Mouse (Mus musculus) heart, embryonic 10.5 days (tissue): ENCODE measurements around the gene Ccdc155. TPM values are rescaled to one million over a fixed set of nuclear protein-coding genes. Genes with fewer than 3 reads are reported as not detected.

ENCODE experiments used
- DNase-seq: peaks from one replicate; pipeline ENCODE4 v3.0.0-alpha.2; 2017; ENCODE audit warnings: low spot score
- H3K27ac ChIP-seq: fragments of 300-500 bp; sonication (generic); 2 replicates; pipeline ENCODE4 v1.5.1; 2016; ENCODE audit warnings: mild to moderate bottlenecking
- H3K27me3 ChIP-seq: fragments of 300-500 bp; sonication (generic); 2 replicates; pipeline ENCODE4 v1.6.1; 2016; ENCODE audit warnings: mild to moderate bottlenecking; ENCODE audit not compliant: poor library complexity, insufficient read depth, severe bottlenecking
- H3K36me3 ChIP-seq: fragments of 300-500 bp; sonication (generic); 2 replicates; pipeline ENCODE4 v1.6.1; 2016; ENCODE audit warnings: mild to moderate bottlenecking, moderate library complexity
- H3K4me1 ChIP-seq: fragments of 300-500 bp; sonication (generic); 2 replicates; pipeline ENCODE4 v1.6.1; 2016; ENCODE audit warnings: mild to moderate bottlenecking
- H3K4me3 ChIP-seq: fragments of 300-500 bp; sonication (generic); 2 replicates; pipeline ENCODE4 v1.5.1; 2016; ENCODE audit warnings: mild to moderate bottlenecking, moderate library complexity
- H3K9me3 ChIP-seq: fragments of 300-500 bp; sonication (generic); 2 replicates; pipeline ENCODE4 v1.6.1; 2016; ENCODE audit warnings: mild to moderate bottlenecking, moderate library complexity
- WGBS: fragments of 180-500 bp; shearing (Covaris S2); methylation state at CpG from one replicate; pipeline ENCODE4 v1.1.7; 2016; 5-methylcytosine and 5-hydroxymethylcytosine counted together
- microRNA-seq: library from miRNA; unstranded; fragments of <30 nt; microRNA quantifications from one replicate; pipeline ENCODE4, GENCODE M21; 2017
- polyA plus RNA-seq: library from polyadenylated mRNA; unstranded; fragments of >200 nt; fragmentation: Nextera tagmentation; extraction: Ambion mirVana; gene quantifications from 2 replicates; pipeline ENCODE4 v1.2.1, GENCODE M21; 2016

Ccdc155 gene
- polyA plus RNA-seq, 1 experiment from 2014 or later: 0.88 TPM

- peaks cover 5% of the 10 kb centered on the region; the same call in 1 of the 2 replicates for H3K27me3 ChIP-seq
- no peak overlapping the region for H3K27ac ChIP-seq
- WGBS: 89% methylated on average over 3 of the region's 3 CpGs
- DNase-seq: no peak
- 0 out of 2 replicates have a peak, but pooled peaks cover 9% of the 10 kb centered on the region for H3K4me1 ChIP-seq
- no peaks in the 10 kb centered on the region for H3K9me3 ChIP-seq
- no peak overlapping the region for H3K4me3 ChIP-seq
- H3K36me3 ChIP-seq: peaks cover 48% of the 10 kb centered on the region
Observed at GRCm38 (mm10) chr7:45141319-45141718, 63.4 kb downstream of the Ccdc155 start.

DNA sequence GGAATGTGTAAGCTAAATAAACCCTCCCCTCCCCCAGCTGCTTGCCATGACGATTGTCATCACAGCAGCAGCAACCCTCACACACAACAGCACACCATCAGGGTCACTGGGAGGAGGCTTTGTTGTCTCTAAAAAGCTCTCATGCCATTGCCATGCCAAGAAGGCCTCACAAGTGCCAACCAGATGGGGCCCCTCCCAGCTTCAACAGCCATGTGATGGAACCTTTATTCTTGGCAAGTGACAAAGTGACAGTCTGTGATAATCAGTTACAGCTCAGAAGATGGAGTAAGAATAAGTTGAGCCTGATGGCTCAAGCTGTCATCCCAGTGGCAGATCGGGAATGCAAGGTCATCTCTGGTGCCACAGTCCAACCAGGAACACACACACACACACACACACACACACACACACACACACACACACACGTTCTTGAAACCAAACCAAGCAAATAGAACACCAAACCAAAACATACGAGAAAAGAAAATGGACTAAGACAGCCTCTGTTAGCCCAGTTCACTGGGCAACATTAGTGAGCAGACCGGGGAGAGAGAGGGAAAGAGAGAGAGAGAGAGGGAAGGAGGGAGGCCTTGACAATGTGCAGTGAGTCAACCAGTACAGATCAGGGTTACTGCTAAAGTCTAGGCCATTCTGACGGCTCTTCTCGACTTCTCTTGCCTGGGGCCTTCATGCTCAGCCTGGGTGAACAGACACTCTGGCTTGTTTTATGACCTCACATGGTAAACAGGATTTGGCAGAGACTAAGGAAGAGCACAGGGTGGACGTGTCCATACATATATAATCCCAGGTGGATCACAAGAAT is 64.6 kb downstream of the Ccdc155 start:
- DNase-seq: no peak
- peaks cover 15% of the 10 kb centered on the region for H3K27me3 ChIP-seq
- no peak overlapping the region for H3K4me3 ChIP-seq
- WGBS: 77% methylated on average over 8 of the region's 8 CpGs
- H3K27ac ChIP-seq: no peak overlapping the region
- peaks cover 17% of the 10 kb centered on the region for H3K4me1 ChIP-seq
- H3K36me3 ChIP-seq: peaks cover 36% of the 10 kb centered on the region
- H3K9me3 ChIP-seq: no peaks in the 10 kb centered on the region

- H3K4me3 ChIP-seq: no peak overlapping the region
- peaks cover 31% of the 10 kb centered on the region for H3K4me1 ChIP-seq
- WGBS: 87% methylated on average over 1 of the region's 1 CpGs
- H3K27me3 ChIP-seq: peaks cover 24% of the 10 kb centered on the region
- peaks cover 20% of the 10 kb centered on the region for H3K36me3 ChIP-seq
- no peak for DNase-seq
- H3K9me3 ChIP-seq: no peaks in the 10 kb centered on the region
- peak overlapping the region; percentile 42 for H3K27ac ChIP-seq
Observed at GRCm38 (mm10) chr7:45138403-45138802, 66.3 kb downstream of the Ccdc155 start.

GRCm38 (mm10) chr7:45137171-45138006 is 67.3 kb downstream of the Ccdc155 start:
- Histone ChIP-seq H3K36me3 (peaks cover 11% of the 10 kb centered on the region), H3K27me3 (peaks cover 24% of the 10 kb centered on the region), H3K4me1 (peaks cover 31% of the 10 kb centered on the region), H3K9me3 (no peaks in the 10 kb centered on the region), H3K27ac (peak overlapping the region; percentile 42), H3K4me3 (0 out of 2 replicates have a peak overlapping the region, but pooled peaks have one; percentile 16)
- 58% methylated on average over 12 of the region's 12 CpGs for WGBS
- DNase-seq: peak; percentile 91

DNA sequence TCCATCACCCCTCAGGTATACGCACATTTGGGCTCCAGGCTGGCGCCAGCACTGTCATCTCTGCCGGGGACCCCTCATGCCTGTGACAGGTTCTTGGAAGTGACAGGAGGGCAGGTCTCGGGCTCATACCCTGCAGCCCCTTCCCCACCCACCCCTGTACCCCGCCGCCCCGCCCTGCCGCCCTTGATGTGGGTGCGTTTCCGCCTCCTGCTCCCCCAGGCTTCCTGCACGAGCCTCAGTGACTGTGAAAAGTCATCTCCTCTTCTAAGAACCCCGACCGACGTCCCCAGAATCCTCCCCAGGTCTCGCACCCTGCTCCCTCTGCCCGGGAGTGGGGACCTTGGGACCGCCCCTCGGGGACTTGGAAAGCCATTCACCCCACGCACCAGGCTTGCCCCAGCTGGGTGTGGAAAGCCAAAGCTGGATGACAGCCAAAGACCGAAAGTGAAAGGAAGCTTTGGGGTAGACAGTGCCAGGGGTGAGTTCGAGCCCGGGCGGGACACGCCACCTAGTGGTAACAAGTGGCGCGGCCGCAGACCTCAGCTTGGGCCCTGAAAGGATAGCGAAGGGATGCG is 68.6 kb downstream of the Ccdc155 start, which contains the start of the genes Gm45713 and Flt3l:
TSS of gene Gm45713 (minus strand) at position 239 of the 575 bp plus-strand sequence.
TSS of gene Flt3l (minus strand) at position 440 of the 575 bp plus-strand sequence.
- peak; percentile 94 for DNase-seq
- Histone ChIP-seq H3K4me3 (peak within 1 kb of the TSS; percentile 78), H3K27ac (peak within 1 kb of the TSS; percentile 87), H3K9me3 (no peaks in the 10 kb centered on the region), H3K4me1 (peaks cover 39% of the 10 kb centered on the region), H3K36me3 (no peaks in the 10 kb centered on the region), H3K27me3 (peaks cover 30% of the 10 kb centered on the region)
- 4% methylated on average over 29 of the region's 29 CpGs for WGBS

DNA sequence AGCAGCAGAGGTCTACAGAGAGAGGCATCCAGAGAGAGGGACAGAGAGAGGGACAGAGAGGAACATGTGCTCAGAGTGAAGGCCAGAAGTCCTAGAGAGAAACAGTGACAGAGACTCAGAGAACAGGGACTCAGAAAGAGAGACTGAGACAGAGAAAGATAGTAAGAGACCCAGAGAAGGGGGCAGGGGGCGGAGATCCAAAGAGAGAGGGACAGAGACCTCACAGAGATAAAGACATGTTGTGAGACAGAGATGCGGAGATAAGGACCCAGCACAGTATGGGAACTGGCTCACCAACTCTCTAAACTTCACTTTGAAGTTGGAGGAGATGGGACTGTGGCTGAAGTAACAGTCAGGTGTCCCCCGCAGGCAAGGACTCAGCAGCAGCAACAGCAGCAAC is 69.3 kb downstream of the Ccdc155 start:
- Histone ChIP-seq H3K4me1 (peaks cover 39% of the 10 kb centered on the region), H3K27me3 (peaks cover 30% of the 10 kb centered on the region), H3K27ac (peak overlapping the region; percentile 87; the same call in 1 of the 2 replicates), H3K9me3 (no peaks in the 10 kb centered on the region), H3K4me3 (peak overlapping the region; percentile 78), H3K36me3 (no peaks in the 10 kb centered on the region)
- WGBS: 55% methylated on average over 3 of the region's 3 CpGs
- no peak for DNase-seq

DNA sequence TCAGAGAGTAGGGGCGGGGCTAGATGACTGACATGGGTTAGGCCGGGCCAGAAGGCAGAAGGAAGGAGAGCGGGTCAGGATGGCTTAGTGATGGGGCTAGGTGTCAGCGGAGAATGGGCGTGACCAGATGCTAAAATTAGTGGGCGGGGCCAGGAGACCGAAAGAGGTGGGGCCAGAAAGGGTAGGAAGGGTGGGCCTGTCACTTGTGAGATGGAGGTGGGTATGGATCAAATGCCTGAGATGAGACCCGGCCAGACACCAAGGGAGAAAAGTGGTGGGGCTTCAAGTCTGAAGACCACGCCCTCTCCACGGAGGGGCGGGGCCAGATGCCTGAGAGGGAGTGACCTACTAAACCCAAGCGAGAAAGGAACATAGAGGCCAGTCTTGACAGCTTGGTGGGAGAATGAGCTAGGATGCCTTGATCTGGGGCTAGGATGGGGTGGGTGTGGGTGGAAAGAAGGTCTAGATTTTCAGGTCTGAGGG is 70.1 kb downstream of the Ccdc155 start:
- DNase-seq: peak; percentile 88
- WGBS: 6% methylated on average over 12 of the region's 12 CpGs
- 0 out of 2 replicates have a peak overlapping the region, but pooled peaks have one; percentile 78 for H3K4me3 ChIP-seq
- no peaks in the 10 kb centered on the region for H3K9me3 ChIP-seq
- peaks cover 30% of the 10 kb centered on the region for H3K27me3 ChIP-seq
- H3K36me3 ChIP-seq: no peaks in the 10 kb centered on the region
- H3K27ac ChIP-seq: peak overlapping the region; percentile 87; the same call in 1 of the 2 replicates
- H3K4me1 ChIP-seq: peaks cover 36% of the 10 kb centered on the region

Small RNA genes within 50 kb of the gene (microRNA-seq; reads per million reads assigned to microRNA genes)
- gene Mir7055: not detected

Other genes starting within 250 kb of the Ccdc155 start
- 11.7 and 19.1 TPM in 2 replicates for gene Cpt1c, start 230.0 kb downstream of the Ccdc155 start, polyA plus RNA-seq
- gene Prmt1, start 218.3 kb downstream of the Ccdc155 start, polyA plus RNA-seq: 563 and 740 TPM in 2 replicates
- 61.8 and 71.1 TPM in 2 replicates for gene Irf3, start 207.2 kb downstream of the Ccdc155 start, polyA plus RNA-seq
- 44.9 and 57.9 TPM in 2 replicates for gene Bcl2l12, start 206.2 kb downstream of the Ccdc155 start, polyA plus RNA-seq
- gene Scaf1, start 188.5 kb downstream of the Ccdc155 start, polyA plus RNA-seq: 40.5 and 41.0 TPM in 2 replicates
- 50.5 and 57.5 TPM in 2 replicates for gene Rras, start 186.9 kb downstream of the Ccdc155 start, polyA plus RNA-seq
- 8.8 and 13.3 TPM in 2 replicates for gene Prr12, start 152.0 kb downstream of the Ccdc155 start, polyA plus RNA-seq
- gene Nosip, start 142.5 kb downstream of the Ccdc155 start, polyA plus RNA-seq: 59.9 and 65.2 TPM in 2 replicates
- gene Prrg2, start 142.2 kb downstream of the Ccdc155 start, polyA plus RNA-seq: 15.0 and 16.8 TPM in 2 replicates
- gene Rcn3, start 112.7 kb downstream of the Ccdc155 start, polyA plus RNA-seq: 270 and 314 TPM in 2 replicates
- 7.8 and 10.2 TPM in 2 replicates for gene Fcgrt, start 101.0 kb downstream of the Ccdc155 start, polyA plus RNA-seq
- 1,266 and 1,534 TPM in 2 replicates for gene Rps11, start 80.5 kb downstream of the Ccdc155 start, polyA plus RNA-seq
- 873 and 1,060 TPM in 2 replicates for gene Rpl13a, start 76.1 kb downstream of the Ccdc155 start, polyA plus RNA-seq
- gene Gm45713, start 68.7 kb downstream of the Ccdc155 start, polyA plus RNA-seq: 0.36 and 0.58 TPM in 2 replicates
- gene Flt3l, start 68.5 kb downstream of the Ccdc155 start, polyA plus RNA-seq: 2.5 and 3.1 TPM in 2 replicates
- 97.8 and 102 TPM in 2 replicates for gene Pih1d1, start 50.6 kb downstream of the Ccdc155 start, polyA plus RNA-seq
- 45.2 and 45.7 TPM in 2 replicates for gene Aldh16a1, start 50.3 kb downstream of the Ccdc155 start, polyA plus RNA-seq
- 0.76 and 1.4 TPM in 2 replicates for gene Slc17a7, start 40.9 kb downstream of the Ccdc155 start, polyA plus RNA-seq
- not detected in 2 replicates for gene Gfy, start 25.3 kb downstream of the Ccdc155 start, polyA plus RNA-seq
- 0.41 TPM in 1 of 2 replicates, not detected in the other for gene Pth2, start 23.9 kb downstream of the Ccdc155 start, polyA plus RNA-seq
- 1.2 and 1.9 TPM in 2 replicates for gene Dkkl1, start 7.3 kb upstream of the Ccdc155 start, polyA plus RNA-seq
- 161 and 210 TPM in 2 replicates for gene Tead2, start 10.9 kb upstream of the Ccdc155 start, polyA plus RNA-seq
- gene Cd37, start 34.2 kb upstream of the Ccdc155 start, polyA plus RNA-seq: 1.5 and 2.3 TPM in 2 replicates
- gene Slc6a16, start 36.2 kb upstream of the Ccdc155 start, polyA plus RNA-seq: 0.50 and 0.83 TPM in 2 replicates
- gene Slc6a21, start 72.6 kb upstream of the Ccdc155 start, polyA plus RNA-seq: not detected in 2 replicates
- 13.5 and 15.2 TPM in 2 replicates for gene Trpm4, start 128.9 kb upstream of the Ccdc155 start, polyA plus RNA-seq
- 17.9 and 31.4 TPM in 2 replicates for gene Hrc, start 130.4 kb upstream of the Ccdc155 start, polyA plus RNA-seq
- 2.4 and 2.9 TPM in 2 replicates for gene Ppfia3, start 162.1 kb upstream of the Ccdc155 start, polyA plus RNA-seq
- gene Lin7b, start 165.7 kb upstream of the Ccdc155 start, polyA plus RNA-seq: 0.59 and 1.4 TPM in 2 replicates
- gene Snrnp70, start 190.8 kb upstream of the Ccdc155 start, polyA plus RNA-seq: 173 and 241 TPM in 2 replicates
- 0.28 and 0.45 TPM in 2 replicates for gene Kcna7, start 200.8 kb upstream of the Ccdc155 start, polyA plus RNA-seq
- gene Ntf5, start 208.8 kb upstream of the Ccdc155 start, polyA plus RNA-seq: 1.5 and 2.6 TPM in 2 replicates
- not detected in 2 replicates for gene Lhb, start 215.9 kb upstream of the Ccdc155 start, polyA plus RNA-seq
- gene Gys1, start 230.0 kb upstream of the Ccdc155 start, polyA plus RNA-seq: 79.9 and 124 TPM in 2 replicates
- gene Ruvbl2, start 233.2 kb upstream of the Ccdc155 start, polyA plus RNA-seq: 121 and 175 TPM in 2 replicates